Comparison of ENCODE assay signal across 9 mouse cellular contexts in the genomic region with DNA sequence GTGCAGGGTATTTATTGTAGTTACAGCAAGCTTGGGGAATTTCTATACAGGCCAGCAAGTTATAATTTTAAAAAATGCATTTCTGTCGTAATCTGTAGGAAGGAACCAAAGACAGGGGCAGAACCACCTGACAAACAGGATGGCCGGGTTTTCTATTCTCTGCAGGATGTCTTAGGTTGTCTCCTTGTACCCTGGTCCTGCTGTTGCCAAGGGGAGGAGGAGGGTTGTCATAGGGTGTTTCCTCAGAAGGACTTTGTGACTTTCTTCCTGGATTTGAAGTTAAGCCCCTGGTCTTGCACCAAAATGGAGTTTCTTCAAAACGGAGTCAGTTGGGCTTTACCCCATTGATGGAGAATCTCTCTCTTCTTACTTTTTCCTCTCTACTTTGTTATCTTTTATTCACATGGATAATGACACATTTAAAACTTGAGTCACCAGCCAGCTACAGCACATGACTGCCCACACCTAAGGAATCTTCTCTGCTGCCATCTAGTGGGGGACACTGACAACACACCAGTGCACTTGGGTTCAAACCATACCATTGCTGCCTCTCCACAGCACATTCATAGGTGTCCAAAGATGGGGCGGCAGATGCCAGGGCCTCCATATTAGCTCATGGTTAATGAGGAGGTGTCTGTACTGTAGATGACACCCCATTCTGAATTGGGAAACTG. TPM values are rescaled to one million over a fixed set of nuclear protein-coding genes. Genes with fewer than 3 reads are reported as not detected.
A peak's percentile ranks its signal among the peaks of the same experiment; 100 is the strongest.
DNase-seq lines count a peak whose midpoint lies in the region; ATAC-seq and TF ChIP-seq lines count a peak whose summit lies in the region.
"Had no signal": no experiment of that assay in that cellular context is flagged by ENCODE, and none has a peak within 500 bp of the region (broad histone marks: within the 10 kb centered on the region; RNA-seq: fewer than 3 reads in every experiment).

No protein-coding gene starts in this region.

- H3K4me2 ChIP-seq in forebrain, embryonic 15.5 days (replicated peaks) = no peak overlapping the region
- no peak overlapping the region for H3K4me2 ChIP-seq in lung, postnatal 0 days (replicated peaks; ENCODE audit: low read depth, low read length)

- WGBS in forebrain, embryonic 15.5 days = 68% methylated on average over 4 of the region's 4 CpGs
- 47% methylated on average over 4 of the region's 4 CpGs for WGBS in lung, postnatal 0 days

- H3K27ac ChIP-seq in forebrain, embryonic 15.5 days (replicated peaks) = no peak overlapping the region
- no peak overlapping the region for H3K27ac ChIP-seq in layer of hippocampus, adult 2 months
- H3K27ac ChIP-seq in lung, postnatal 0 days (ENCODE audit: low read length) = no peak overlapping the region

- peak; percentile 57 for DNase-seq in ES-CJ7 (ENCODE audit: low read depth, low spot score)
- DNase-seq in layer of hippocampus, adult 2 months (ENCODE audit: low spot score in 2 of 2) = peak; percentile 83 to 88
- DNase-seq in lung, postnatal 0 days (ENCODE audit: low spot score) = peak; percentile 86
- peak; percentile 64 for DNase-seq in ovary, postnatal 36 days (ENCODE audit: low spot score)
- peak; percentile 62 for DNase-seq in thymus, postnatal 0 days (ENCODE audit: low spot score)

- H3K9ac ChIP-seq in forebrain, embryonic 15.5 days (replicated peaks) = no peak overlapping the region
- H3K9ac ChIP-seq in lung, postnatal 0 days (replicated peaks; ENCODE audit: low read depth) = no peak overlapping the region

- H3K36me3 ChIP-seq in forebrain, embryonic 15.5 days = no peaks in the 10 kb centered on the region
- no peaks in the 10 kb centered on the region for H3K36me3 ChIP-seq in lung, postnatal 0 days (ENCODE audit: insufficient read depth, low read length)

- H3K4me3 ChIP-seq in forebrain, embryonic 15.5 days = no peak overlapping the region
- H3K4me3 ChIP-seq in layer of hippocampus, adult 2 months = no peak overlapping the region
- H3K4me3 ChIP-seq in lung, postnatal 0 days (ENCODE audit: low read depth, low read length) = no peak overlapping the region
- H3K4me3 ChIP-seq: erythroblast, embryonic 14.5 days had no signal

- TF ChIP-seq EP300 in lung, postnatal 0 days (IDR thresholded peaks at IDR 0.05) = no peak

- no peaks in the 10 kb centered on the region for H3K27me3 ChIP-seq in forebrain, embryonic 15.5 days
- no peaks in the 10 kb centered on the region for H3K27me3 ChIP-seq in lung, postnatal 0 days (replicated peaks; ENCODE audit: insufficient read depth, low read length)

- no peaks in the 10 kb centered on the region for H3K9me3 ChIP-seq in forebrain, embryonic 15.5 days
- H3K9me3 ChIP-seq in lung, postnatal 0 days (ENCODE audit: low read length) = no peaks in the 10 kb centered on the region

- TF ChIP-seq CTCF in layer of hippocampus, adult 2 months (conservative IDR thresholded peaks at IDR 0.05) = peak; percentile 94
- TF ChIP-seq CTCF in lung, postnatal 0 days (IDR thresholded peaks at IDR 0.05) = peak; percentile 94

- no peaks in the 10 kb centered on the region for H3K4me1 ChIP-seq in forebrain, embryonic 15.5 days
- no peaks in the 10 kb centered on the region for H3K4me1 ChIP-seq in lung, postnatal 0 days (ENCODE audit: insufficient read depth, low read depth, low read length)

- peak; percentile 80; the same call in 1 of the 2 replicates for ATAC-seq in cerebellum, adult (ENCODE audit: insufficient number of reproducible peaks, low FRiP score, low TSS enrichment)
- peak; percentile 70; the same call in 1 of the 2 replicates for ATAC-seq in forebrain, embryonic 15.5 days (replicated peaks)
- ATAC-seq in hematopoietic stem cell, adult 5-6 weeks (replicated peaks in 1 of 2; ENCODE audit: insufficient read depth in 1 of 2, low FRiP score in 2 of 2, low TSS enrichment in 1 of 2, low read depth in 1 of 2, poor library complexity in 2 of 2, severe bottlenecking in 2 of 2) = peak; percentile 84 to 90
- ATAC-seq in lung, postnatal 0 days = peak; percentile 79

RNA-seq across cellular contexts. Expression of gene Acot4, which starts 7.4 kb away (rescaled TPM):
- 0.27 and 0.41 TPM in 2 replicates for polyA plus RNA-seq in forebrain, embryonic 15.5 days (2015; fragmentation: Nextera tagmentation; extraction: Ambion mirVana)
- total RNA-seq in hematopoietic stem cell, adult 5-6 weeks (2017) = 0.30 and 0.69 TPM in 2 replicates
- 1 to 10 TPM; 3.2 to 3.4 TPM for total RNA-seq in layer of hippocampus, adult 2 months (2021)
- polyA plus RNA-seq in lung, postnatal 0 days (2015; fragmentation: Nextera tagmentation; extraction: Ambion mirVana) = 0.12 and 0.13 TPM in 2 replicates
- 0.14 and 0.36 TPM in 2 replicates for polyA plus RNA-seq in thymus, postnatal 0 days (2015; fragmentation: Nextera tagmentation; extraction: Ambion mirVana)

RNA-seq across cellular contexts. Expression of gene Gm49366, which starts 7.9 kb away (rescaled TPM):
- not detected in 2 replicates for polyA plus RNA-seq in forebrain, embryonic 15.5 days (2015; fragmentation: Nextera tagmentation; extraction: Ambion mirVana)
- total RNA-seq in hematopoietic stem cell, adult 5-6 weeks (2017) = not detected in 2 replicates
- 1 to 10 TPM in 1 of 2 experiments, not detected in 1; 2.9 TPM for total RNA-seq in layer of hippocampus, adult 2 months (2021)
- polyA plus RNA-seq in lung, postnatal 0 days (2015; fragmentation: Nextera tagmentation; extraction: Ambion mirVana) = not detected in 2 replicates
- not detected in 2 replicates for polyA plus RNA-seq in thymus, postnatal 0 days (2015; fragmentation: Nextera tagmentation; extraction: Ambion mirVana)
- polyA plus RNA-seq: erythroblast, embryonic 14.5 days had no signal

RNA-seq across cellular contexts. Expression of gene Acot3, which starts 21.1 kb away (rescaled TPM):
- polyA plus RNA-seq in forebrain, embryonic 15.5 days (2015; fragmentation: Nextera tagmentation; extraction: Ambion mirVana) = 0.62 and 0.80 TPM in 2 replicates
- total RNA-seq in hematopoietic stem cell, adult 5-6 weeks (2017) = not detected in 2 replicates
- total RNA-seq in layer of hippocampus, adult 2 months (2021) = 1 to 10 TPM; 2.7 to 4.0 TPM
- polyA plus RNA-seq in lung, postnatal 0 days (2015; fragmentation: Nextera tagmentation; extraction: Ambion mirVana) = not detected in 2 replicates
- polyA plus RNA-seq in thymus, postnatal 0 days (2015; fragmentation: Nextera tagmentation; extraction: Ambion mirVana) = not detected in 2 replicates

RNA-seq across cellular contexts. Expression of gene Acot1, which starts 21.5 kb away (rescaled TPM):
- polyA plus RNA-seq in forebrain, embryonic 15.5 days (2015; fragmentation: Nextera tagmentation; extraction: Ambion mirVana) = 74.0 and 86.6 TPM in 2 replicates
- 39.0 and 44.3 TPM in 2 replicates for total RNA-seq in hematopoietic stem cell, adult 5-6 weeks (2017)
- total RNA-seq in layer of hippocampus, adult 2 months (2021) = 10 to 100 TPM; 27.0 to 28.3 TPM
- 164 and 195 TPM in 2 replicates for polyA plus RNA-seq in lung, postnatal 0 days (2015; fragmentation: Nextera tagmentation; extraction: Ambion mirVana)
- polyA plus RNA-seq in thymus, postnatal 0 days (2015; fragmentation: Nextera tagmentation; extraction: Ambion mirVana) = 15.5 and 19.3 TPM in 2 replicates

RNA-seq across cellular contexts. Expression of gene Acot5, which starts 38.3 kb away (rescaled TPM):
- polyA plus RNA-seq in forebrain, embryonic 15.5 days (2015; fragmentation: Nextera tagmentation; extraction: Ambion mirVana) = 0.32 TPM in 1 of 2 replicates, not detected in the other
- not detected in 2 replicates for total RNA-seq in hematopoietic stem cell, adult 5-6 weeks (2017)
- 1 to 10 TPM; 7.1 to 8.1 TPM for total RNA-seq in layer of hippocampus, adult 2 months (2021)
- not detected in 2 replicates for polyA plus RNA-seq in lung, postnatal 0 days (2015; fragmentation: Nextera tagmentation; extraction: Ambion mirVana)
- 1.8 and 1.9 TPM in 2 replicates for polyA plus RNA-seq in thymus, postnatal 0 days (2015; fragmentation: Nextera tagmentation; extraction: Ambion mirVana)
- polyA plus RNA-seq: erythroblast, embryonic 14.5 days had no signal
